Mouse (Mus musculus): ENCODE measurements around the gene Sapcd1.

Gene Sapcd1

GRCm38 (mm10) chr17:35012430-35012829, 15.4 kb downstream of the Sapcd1 start:
- no peak for TF ChIP-seq GATA4 (IDR thresholded peaks at IDR 0.05; ENCODE audit: insufficient replicate concordance, low read length)

GRCm38 (mm10) chr17:35011440-35011839, 16.4 kb downstream of the Sapcd1 start:
- TF ChIP-seq GATA4 (IDR thresholded peaks at IDR 0.05; ENCODE audit: insufficient replicate concordance, low read length), result no peak

- no peak for TF ChIP-seq GATA4 (IDR thresholded peaks at IDR 0.05; ENCODE audit: insufficient replicate concordance, low read length)
Observed at GRCm38 (mm10) chr17:35009586-35009985, 18.2 kb downstream of the Sapcd1 start.

GRCm38 (mm10) chr17:35007387-35007991, 20.3 kb downstream of the Sapcd1 start:
- no peak for TF ChIP-seq GATA4 (IDR thresholded peaks at IDR 0.05; ENCODE audit: insufficient replicate concordance, low read length)

GRCm38 (mm10) chr17:35005158-35005557, 22.7 kb downstream of the Sapcd1 start:
- TF ChIP-seq GATA4 (IDR thresholded peaks at IDR 0.05; ENCODE audit: insufficient replicate concordance, low read length), result no peak

- TF ChIP-seq GATA4 (IDR thresholded peaks at IDR 0.05; ENCODE audit: insufficient replicate concordance, low read length), result no peak
Observed at GRCm38 (mm10) chr17:35004075-35004717, 23.6 kb downstream of the Sapcd1 start.

GRCm38 (mm10) chr17:35003022-35003838, 24.6 kb downstream of the Sapcd1 start:
- TF ChIP-seq GATA4 (IDR thresholded peaks at IDR 0.05; ENCODE audit: insufficient replicate concordance, low read length), result no peak

GRCm38 (mm10) chr17:35002153-35002865, 25.5 kb downstream of the Sapcd1 start:
- TF ChIP-seq GATA4 (IDR thresholded peaks at IDR 0.05; ENCODE audit: insufficient replicate concordance, low read length), result no peak

- no peak for TF ChIP-seq GATA4 (IDR thresholded peaks at IDR 0.05; ENCODE audit: insufficient replicate concordance, low read length)
Observed at GRCm38 (mm10) chr17:35001452-35002152, 26.2 kb downstream of the Sapcd1 start.

GRCm38 (mm10) chr17:35000717-35001451, 26.9 kb downstream of the Sapcd1 start, which contains the start of gene Vars:
Vars (plus strand) TSS chr17:35000987.
- TF ChIP-seq GATA4 (IDR thresholded peaks at IDR 0.05; ENCODE audit: insufficient replicate concordance, low read length), result no peak; the same call in 1 of the 2 replicates

GRCm38 (mm10) chr17:34998526-34999430, 29.0 kb downstream of the Sapcd1 start:
- no peak for TF ChIP-seq GATA4 (IDR thresholded peaks at IDR 0.05; ENCODE audit: insufficient replicate concordance, low read length)

- no peak for TF ChIP-seq GATA4 (IDR thresholded peaks at IDR 0.05; ENCODE audit: insufficient replicate concordance, low read length)
Observed at GRCm38 (mm10) chr17:34997142-34997483, 30.7 kb downstream of the Sapcd1 start.

Measured in liver, adult (tissue).